Mouse (Mus musculus) heart, postnatal 0 days (tissue): ENCODE measurements around the gene Gm6358.

Experiments used
- CTCF ChIP-seq: IDR thresholded peaks from 2 replicates; pipeline ENCODE4 v1.5.1; 2016; ENCODE audit warnings: antibody characterized with exemption, control low read depth, low read depth
- EP300 ChIP-seq: IDR thresholded peaks from 2 replicates; pipeline ENCODE4 v1.6.1; 2016; ENCODE audit warnings: antibody characterized with exemption, low read depth

DNA sequence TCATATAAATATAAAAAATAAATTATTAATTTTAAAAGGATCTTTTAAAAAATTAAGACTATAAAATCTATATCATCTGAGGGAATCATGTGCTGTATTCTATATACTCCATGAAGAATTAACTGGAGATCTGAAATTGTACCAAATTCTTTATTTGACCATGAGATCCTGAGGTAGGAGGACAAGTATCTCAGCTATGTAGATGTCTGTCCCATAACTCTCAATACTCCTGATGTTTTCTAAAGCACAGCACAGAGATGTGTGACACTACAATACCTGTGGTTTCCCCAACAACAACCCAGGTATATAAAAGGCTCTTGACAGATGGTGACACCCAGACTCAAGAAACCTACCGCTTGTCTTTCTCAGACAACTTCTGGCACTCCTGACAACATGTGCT is at the start of gene Gm6358:
- TF ChIP-seq CTCF (no peak), EP300 (no peak)
